Mouse (Mus musculus) neural tube, embryonic 13.5 days (tissue): ENCODE data around the gene Gm21149. TPM values are rescaled to one million over a fixed set of nuclear protein-coding genes. Genes with fewer than 3 reads are reported as not detected.
"Not testable (repeated sequence)": the region's sequence is repeated elsewhere in the genome, so short reads cannot be mapped to it uniquely, and the experiment has no call there.

ENCODE experiments used
- ATAC-seq: fragments of 200-750 bp; cut with Nextera tagmentation; 2 replicates; pipeline ENCODE4 v1.8.0; 2017; ENCODE audit warnings: low read depth, mild to moderate bottlenecking, moderate TSS enrichment, moderate library complexity
- H3K27ac ChIP-seq: fragments of 300-500 bp; sonication (generic); replicated peaks from 2 replicates; pipeline ENCODE4 v1.5.1; 2015; ENCODE audit warnings: moderate library complexity, mild to moderate bottlenecking, inconsistent platforms
- H3K27me3 ChIP-seq: fragments of 300-500 bp; sonication (generic); 2 replicates; pipeline ENCODE4 v1.6.1; 2015; ENCODE audit warnings: mild to moderate bottlenecking, inconsistent platforms
- H3K36me3 ChIP-seq: fragments of 300-500 bp; sonication (generic); 2 replicates; pipeline ENCODE4 v1.6.1; 2015; ENCODE audit warnings: mild to moderate bottlenecking, inconsistent platforms
- H3K4me1 ChIP-seq: fragments of 300-500 bp; sonication (generic); replicated peaks from 2 replicates; pipeline ENCODE4 v1.6.1; 2015; ENCODE audit warnings: inconsistent platforms
- H3K4me2 ChIP-seq: fragments of 300-500 bp; sonication (generic); 2 replicates; pipeline ENCODE4 v1.6.1; 2015; ENCODE audit warnings: inconsistent platforms, mild to moderate bottlenecking, moderate library complexity
- H3K4me3 ChIP-seq: fragments of 300-500 bp; sonication (generic); 2 replicates; pipeline ENCODE4 v1.5.1; 2015; ENCODE audit warnings: mild to moderate bottlenecking, inconsistent platforms
- H3K9ac ChIP-seq: fragments of 300-500 bp; sonication (generic); 2 replicates; pipeline ENCODE4 v1.6.1; 2015; ENCODE audit warnings: moderate library complexity, mild to moderate bottlenecking, inconsistent platforms
- H3K9me3 ChIP-seq: fragments of 300-500 bp; sonication (generic); 2 replicates; pipeline ENCODE4 v1.6.1; 2016; ENCODE audit warnings: inconsistent platforms
- WGBS: fragments of 180-500 bp; shearing (Covaris S2); methylation state at CpG from one replicate; pipeline ENCODE4 v1.1.7; 2015; 5-methylcytosine and 5-hydroxymethylcytosine counted together
- polyA plus RNA-seq: library from polyadenylated mRNA; unstranded; fragments of >200 nt; fragmentation: Nextera tagmentation; extraction: Ambion mirVana; gene quantifications from 2 replicates; pipeline ENCODE4 v1.2.1, GENCODE M21; 2015

The Gm21149 gene
- polyA plus RNA-seq, 1 experiment from 2014 or later = not detected

- H3K9me3 ChIP-seq = peaks cover 38% of the 10 kb centered on the region
- not testable (repeated sequence) for H3K27me3 ChIP-seq, H3K4me1 ChIP-seq, H3K4me2 ChIP-seq, H3K36me3 ChIP-seq, H3K4me3 ChIP-seq, ATAC-seq, H3K9ac ChIP-seq, H3K27ac ChIP-seq
- 35% methylated on average over 5 of the region's 5 CpGs for WGBS
These were observed 22.6 kb upstream of the Gm21149 start for GRCm38 (mm10) chr5:15498774-15499400.

GRCm38 (mm10) chr5:15498350-15498749 lies 22.0 kb upstream of the Gm21149 start:
- H3K4me3 ChIP-seq, ATAC-seq, H3K27ac ChIP-seq, H3K27me3 ChIP-seq, H3K36me3 ChIP-seq, H3K4me2 ChIP-seq, H3K4me1 ChIP-seq, H3K9ac ChIP-seq: not testable (repeated sequence)
- peaks cover 38% of the 10 kb centered on the region for H3K9me3 ChIP-seq
- 74% methylated on average over 3 of the region's 3 CpGs for WGBS

DNA sequence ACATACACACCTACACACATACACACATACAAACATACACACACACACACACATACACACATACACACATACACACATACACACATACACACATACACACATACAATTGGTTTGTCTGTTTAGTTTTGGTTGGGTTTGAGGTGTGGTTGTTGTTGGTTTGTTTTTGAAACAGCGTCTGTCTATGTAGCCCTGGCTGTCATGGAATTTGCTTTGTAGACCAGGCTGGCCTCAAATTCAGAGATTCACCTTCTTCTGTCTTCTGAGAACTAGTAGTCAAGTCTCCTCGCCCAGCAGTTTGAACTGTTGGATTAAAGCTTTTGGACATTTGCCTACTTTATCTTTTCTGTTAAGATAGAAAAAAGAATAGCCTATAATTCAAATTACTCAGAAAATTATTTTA lies 14.6 kb upstream of the Gm21149 start:
- 61% methylated on average over 2 of the region's 2 CpGs for WGBS
- not testable (repeated sequence) for ATAC-seq, H3K27me3 ChIP-seq, H3K9ac ChIP-seq, H3K36me3 ChIP-seq, H3K27ac ChIP-seq, H3K4me1 ChIP-seq, H3K4me3 ChIP-seq, H3K4me2 ChIP-seq
- peaks cover 29% of the 10 kb centered on the region for H3K9me3 ChIP-seq

DNA sequence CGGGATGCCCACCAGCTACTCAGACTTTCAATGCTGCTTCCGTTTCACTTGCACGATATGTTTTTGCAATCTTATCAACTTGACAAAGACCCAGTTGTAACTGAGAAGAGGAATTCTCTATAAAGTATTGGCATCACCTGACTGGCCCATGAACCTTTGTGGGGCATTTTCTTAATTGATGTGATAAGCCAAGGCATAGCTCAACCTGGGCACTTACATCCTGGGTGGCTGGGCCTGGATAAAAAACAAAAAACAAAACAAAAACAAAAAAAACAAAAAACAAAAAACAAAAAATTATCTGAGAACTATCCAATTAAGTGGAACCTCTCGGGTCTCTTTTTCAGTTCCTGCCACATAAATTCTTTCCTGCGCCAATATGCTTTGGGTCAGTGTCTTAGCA lies 12.4 kb upstream of the Gm21149 start:
- Histone ChIP-seq H3K9ac (no peak overlapping the region), H3K27me3 (no peaks in the 10 kb centered on the region), H3K4me2 (no peak overlapping the region), H3K4me1 (no peaks in the 10 kb centered on the region), H3K4me3 (no peak overlapping the region), H3K9me3 (peaks cover 36% of the 10 kb centered on the region), H3K36me3 (no peaks in the 10 kb centered on the region), H3K27ac (no peak overlapping the region)
- 88% methylated on average over 5 of the region's 5 CpGs for WGBS
- no peak for ATAC-seq

- not testable (repeated sequence) for H3K4me3 ChIP-seq, H3K27ac ChIP-seq, H3K36me3 ChIP-seq, H3K4me1 ChIP-seq, H3K27me3 ChIP-seq, H3K9ac ChIP-seq, H3K4me2 ChIP-seq, ATAC-seq
- peaks cover 39% of the 10 kb centered on the region for H3K9me3 ChIP-seq
- 25% methylated on average over 2 of the region's 2 CpGs for WGBS
These were observed 8.3 kb upstream of the Gm21149 start for GRCm38 (mm10) chr5:15484616-15485015.

GRCm38 (mm10) chr5:15483576-15483975 lies 7.3 kb upstream of the Gm21149 start:
- not testable (repeated sequence) for H3K27ac ChIP-seq, H3K36me3 ChIP-seq, ATAC-seq, H3K9ac ChIP-seq, H3K4me1 ChIP-seq, H3K27me3 ChIP-seq, H3K4me3 ChIP-seq, H3K4me2 ChIP-seq
- H3K9me3 ChIP-seq = peaks cover 36% of the 10 kb centered on the region
- 56% methylated on average over 4 of the region's 4 CpGs for WGBS

DNA sequence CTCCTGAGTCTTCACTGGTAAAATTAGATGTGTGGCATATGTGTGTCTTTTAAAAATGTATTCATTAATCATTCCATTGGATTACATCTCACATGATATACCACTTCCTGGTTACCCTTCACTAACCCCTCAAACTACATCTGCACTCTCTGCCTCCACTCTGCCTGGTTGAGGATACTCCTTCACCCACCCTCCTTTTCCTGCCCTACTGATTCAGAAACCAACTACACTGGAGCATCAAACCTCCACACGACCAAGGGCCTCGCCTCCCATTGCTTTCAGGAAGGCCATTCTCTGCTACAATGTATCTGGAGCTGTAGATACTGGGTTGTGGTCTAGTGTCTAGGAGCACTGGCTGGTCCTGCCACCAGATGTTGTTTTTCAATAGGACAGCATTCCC lies 6.5 kb upstream of the Gm21149 start:
- H3K9me3 ChIP-seq = peaks cover 39% of the 10 kb centered on the region
- H3K9ac ChIP-seq, H3K4me3 ChIP-seq, H3K4me2 ChIP-seq, ATAC-seq, H3K27me3 ChIP-seq, H3K4me1 ChIP-seq, H3K27ac ChIP-seq, H3K36me3 ChIP-seq: not testable (repeated sequence)
- WGBS = 58% methylated on average over 2 of the region's 2 CpGs

DNA sequence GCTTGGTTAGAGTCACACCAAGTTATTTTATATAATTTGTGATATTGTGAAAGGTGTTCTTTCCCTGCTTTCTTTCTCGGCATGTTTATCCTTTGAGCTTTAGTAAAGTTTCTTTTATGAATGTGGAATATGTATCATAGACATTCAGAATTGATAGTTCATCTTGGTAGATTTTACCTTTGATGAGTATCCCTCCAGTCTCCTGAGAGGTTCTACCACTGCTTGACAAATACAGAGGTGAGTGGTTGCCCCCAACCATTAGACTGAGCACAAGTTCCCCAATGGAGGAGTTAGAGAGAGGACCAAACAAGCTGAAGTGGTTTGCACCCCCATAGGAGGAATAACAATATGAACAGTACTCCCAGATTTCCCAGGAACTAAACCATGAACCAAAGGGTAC lies 6.2 kb downstream of the Gm21149 start:
- H3K9ac ChIP-seq, H3K27me3 ChIP-seq, H3K4me3 ChIP-seq, ATAC-seq, H3K4me1 ChIP-seq, H3K27ac ChIP-seq, H3K4me2 ChIP-seq, H3K36me3 ChIP-seq: not testable (repeated sequence)
- 81% methylated on average over 1 of the region's 1 CpGs for WGBS
- peaks cover 36% of the 10 kb centered on the region for H3K9me3 ChIP-seq

DNA sequence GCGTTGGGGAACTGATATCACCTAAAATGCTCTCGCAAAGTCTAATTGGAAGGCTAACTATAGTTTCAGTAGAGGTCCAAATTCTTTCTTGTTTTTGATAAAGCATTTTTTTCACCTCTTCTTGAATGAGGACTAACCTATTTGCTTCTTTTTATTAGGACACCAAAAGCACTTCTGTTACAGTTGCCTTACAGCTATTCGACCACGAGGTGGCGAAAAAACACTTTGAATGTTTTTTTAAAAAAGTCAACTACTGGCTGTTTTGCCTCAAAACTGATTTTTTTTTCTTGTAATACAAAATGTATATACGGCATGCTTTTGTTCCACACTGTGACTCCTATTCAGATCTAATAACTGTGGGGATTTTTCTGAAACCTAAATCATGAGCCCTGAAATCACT lies 8.6 kb downstream of the Gm21149 start:
- not testable (repeated sequence) for H3K9ac ChIP-seq, H3K4me2 ChIP-seq, ATAC-seq, H3K27me3 ChIP-seq, H3K36me3 ChIP-seq, H3K4me3 ChIP-seq, H3K27ac ChIP-seq, H3K4me1 ChIP-seq
- H3K9me3 ChIP-seq = peaks cover 40% of the 10 kb centered on the region
- 61% methylated on average over 6 of the region's 6 CpGs for WGBS

DNA sequence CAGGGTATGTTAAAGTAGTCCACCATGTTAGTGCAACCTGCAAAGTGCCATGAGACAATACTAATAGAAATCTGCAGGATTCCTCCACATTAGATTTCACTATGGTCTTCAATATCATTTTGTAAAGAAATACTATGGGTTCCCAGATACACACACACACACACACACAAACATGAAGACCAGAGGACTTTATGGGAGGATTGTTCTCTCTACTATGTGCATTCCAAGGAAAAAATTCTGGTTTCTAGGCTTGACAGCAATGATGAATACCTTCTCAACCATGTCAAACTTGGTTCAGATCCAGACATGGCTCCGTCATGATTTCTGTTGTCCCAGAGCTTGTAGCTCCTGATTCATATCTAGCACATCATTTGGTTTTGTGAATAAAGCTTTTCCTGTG lies 10.1 kb downstream of the Gm21149 start:
- H3K9me3 ChIP-seq = peaks cover 45% of the 10 kb centered on the region
- H3K27me3 ChIP-seq, H3K27ac ChIP-seq, H3K4me2 ChIP-seq, H3K4me1 ChIP-seq, H3K4me3 ChIP-seq, H3K36me3 ChIP-seq, H3K9ac ChIP-seq, ATAC-seq: not testable (repeated sequence)
- 61% methylated on average over 1 of the region's 1 CpGs for WGBS

GRCm38 (mm10) chr5:15463561-15463960 lies 12.8 kb downstream of the Gm21149 start:
- WGBS = 50% methylated on average over 2 of the region's 2 CpGs
- not testable (repeated sequence) for H3K27me3 ChIP-seq, H3K9ac ChIP-seq, H3K4me2 ChIP-seq, H3K36me3 ChIP-seq, H3K4me3 ChIP-seq, ATAC-seq, H3K4me1 ChIP-seq, H3K27ac ChIP-seq
- peaks cover 48% of the 10 kb centered on the region for H3K9me3 ChIP-seq

GRCm38 (mm10) chr5:15461613-15462012 lies 14.7 kb downstream of the Gm21149 start:
- H3K4me3 ChIP-seq, H3K36me3 ChIP-seq, H3K4me1 ChIP-seq, H3K4me2 ChIP-seq, H3K27ac ChIP-seq, ATAC-seq, H3K27me3 ChIP-seq, H3K9ac ChIP-seq: not testable (repeated sequence)
- 61% methylated on average over 8 of the region's 8 CpGs for WGBS
- peaks cover 41% of the 10 kb centered on the region for H3K9me3 ChIP-seq

- not testable (repeated sequence) for H3K27me3 ChIP-seq, H3K9ac ChIP-seq, H3K4me2 ChIP-seq, H3K4me1 ChIP-seq, ATAC-seq, H3K36me3 ChIP-seq, H3K27ac ChIP-seq, H3K4me3 ChIP-seq
- WGBS = 79% methylated on average over 3 of the region's 5 CpGs
- peaks cover 28% of the 10 kb centered on the region for H3K9me3 ChIP-seq
These were observed 18.3 kb downstream of the Gm21149 start for GRCm38 (mm10) chr5:15457865-15458571.
